Mouse (Mus musculus): ENCODE results near the gene Gm28051. TPM values are rescaled to one million over a fixed set of nuclear protein-coding genes. Genes with fewer than 3 reads are reported as not detected.
A peak's percentile ranks its signal among the peaks of the same experiment; 100 is the strongest.

Gene Gm28051
- polyA plus RNA-seq, 1 experiment from 2014 or later, result not detected

- H3K4me3 ChIP-seq (ENCODE audit: low read depth, low read length), result no peak overlapping the region
- H3K4me2 ChIP-seq (ENCODE audit: low read depth, low read length), result no peak overlapping the region
- no peaks in the 10 kb centered on the region for H3K27me3 ChIP-seq (replicated peaks; ENCODE audit: control insufficient read depth, insufficient read depth, low read length)
- no peak overlapping the region for H3K9ac ChIP-seq (ENCODE audit: low read depth, low read length)
- H3K36me3 ChIP-seq (ENCODE audit: control insufficient read depth, insufficient read depth, low read length), result no peaks in the 10 kb centered on the region
- 13% methylated on average over 5 of the region's 5 CpGs for WGBS
- H3K9me3 ChIP-seq (ENCODE audit: control insufficient read depth, low read length), result no peaks in the 10 kb centered on the region
- DNase-seq (ENCODE audit: low spot score) (no peak), ATAC-seq (ENCODE audit: low read depth) (no peak)
- H3K4me1 ChIP-seq (ENCODE audit: control insufficient read depth, insufficient read depth, low read length), result peaks cover 12% of the 10 kb centered on the region
- H3K27ac ChIP-seq (replicated peaks; ENCODE audit: low read depth, low read length), result no peak overlapping the region
These were observed 24.2 kb downstream of the Gm28051 start for GRCm38 (mm10) chr12:102733381-102733780.

- Histone ChIP-seq H3K27ac (replicated peaks; ENCODE audit: low read depth, low read length) (peak overlapping the region; percentile 77), H3K36me3 (ENCODE audit: control insufficient read depth, insufficient read depth, low read length) (no peaks in the 10 kb centered on the region), H3K9me3 (ENCODE audit: control insufficient read depth, low read length) (no peaks in the 10 kb centered on the region), H3K4me2 (ENCODE audit: low read depth, low read length) (peak overlapping the region; percentile 51), H3K4me1 (ENCODE audit: control insufficient read depth, insufficient read depth, low read length) (peaks cover 12% of the 10 kb centered on the region), H3K9ac (ENCODE audit: low read depth, low read length) (peak overlapping the region; percentile 19; the same call in 1 of the 2 replicates), H3K4me3 (ENCODE audit: low read depth, low read length) (peak overlapping the region; percentile 26), H3K27me3 (replicated peaks; ENCODE audit: control insufficient read depth, insufficient read depth, low read length) (no peaks in the 10 kb centered on the region)
- ATAC-seq (ENCODE audit: low read depth) (peak; percentile 21; the same call in 1 of the 2 replicates), DNase-seq (ENCODE audit: low spot score) (no peak)
- 36% methylated on average over 16 of the region's 16 CpGs for WGBS
These were observed 26.6 kb downstream of the Gm28051 start for GRCm38 (mm10) chr12:102730798-102731619.

GRCm38 (mm10) chr12:102729855-102730797 lies 27.4 kb downstream of the Gm28051 start:
- Histone ChIP-seq H3K4me1 (ENCODE audit: control insufficient read depth, insufficient read depth, low read length) (peaks cover 16% of the 10 kb centered on the region), H3K9ac (ENCODE audit: low read depth, low read length) (peak overlapping the region; percentile 19; the same call in 1 of the 2 replicates), H3K36me3 (ENCODE audit: control insufficient read depth, insufficient read depth, low read length) (no peaks in the 10 kb centered on the region), H3K27me3 (replicated peaks; ENCODE audit: control insufficient read depth, insufficient read depth, low read length) (no peaks in the 10 kb centered on the region), H3K4me3 (ENCODE audit: low read depth, low read length) (peak overlapping the region; percentile 26), H3K9me3 (ENCODE audit: control insufficient read depth, low read length) (no peaks in the 10 kb centered on the region), H3K27ac (replicated peaks; ENCODE audit: low read depth, low read length) (peak overlapping the region; percentile 77), H3K4me2 (ENCODE audit: low read depth, low read length) (peak overlapping the region; percentile 51)
- ATAC-seq (ENCODE audit: low read depth) (peak; percentile 98), DNase-seq (ENCODE audit: low spot score) (peak; percentile 96)
- WGBS, result 33% methylated on average over 26 of the region's 26 CpGs

GRCm38 (mm10) chr12:102725761-102726175 lies 31.8 kb downstream of the Gm28051 start:
- WGBS, result 63% methylated on average over 7 of the region's 7 CpGs
- no peak for DNase-seq (ENCODE audit: low spot score)
- Histone ChIP-seq H3K27ac (replicated peaks; ENCODE audit: low read depth, low read length) (no peak overlapping the region), H3K27me3 (replicated peaks; ENCODE audit: control insufficient read depth, insufficient read depth, low read length) (no peaks in the 10 kb centered on the region), H3K36me3 (ENCODE audit: control insufficient read depth, insufficient read depth, low read length) (no peaks in the 10 kb centered on the region), H3K9ac (ENCODE audit: low read depth, low read length) (no peak overlapping the region), H3K4me2 (ENCODE audit: low read depth, low read length) (no peak overlapping the region), H3K4me3 (ENCODE audit: low read depth, low read length) (no peak overlapping the region), H3K9me3 (ENCODE audit: control insufficient read depth, low read length) (no peaks in the 10 kb centered on the region), H3K4me1 (ENCODE audit: control insufficient read depth, insufficient read depth, low read length) (peaks cover 13% of the 10 kb centered on the region)
- no peak for ATAC-seq (ENCODE audit: low read depth)

- H3K4me2 ChIP-seq (ENCODE audit: low read depth, low read length), result no peak overlapping the region
- H3K9ac ChIP-seq (ENCODE audit: low read depth, low read length), result no peak overlapping the region
- H3K9me3 ChIP-seq (ENCODE audit: control insufficient read depth, low read length), result no peaks in the 10 kb centered on the region
- no peaks in the 10 kb centered on the region for H3K27me3 ChIP-seq (replicated peaks; ENCODE audit: control insufficient read depth, insufficient read depth, low read length)
- H3K4me3 ChIP-seq (ENCODE audit: low read depth, low read length), result no peak overlapping the region
- no peak overlapping the region for H3K27ac ChIP-seq (replicated peaks; ENCODE audit: low read depth, low read length)
- ATAC-seq (ENCODE audit: low read depth), result no peak
- H3K36me3 ChIP-seq (ENCODE audit: control insufficient read depth, insufficient read depth, low read length), result no peaks in the 10 kb centered on the region
- peaks cover 6% of the 10 kb centered on the region; the same call in 1 of the 2 replicates for H3K4me1 ChIP-seq (ENCODE audit: control insufficient read depth, insufficient read depth, low read length)
- 90% methylated on average over 6 of the region's 6 CpGs for WGBS
- DNase-seq (ENCODE audit: low spot score), result no peak
These were observed 32.4 kb downstream of the Gm28051 start for GRCm38 (mm10) chr12:102725146-102725545.

GRCm38 (mm10) chr12:102723861-102724260 lies 33.7 kb downstream of the Gm28051 start:
- no peak overlapping the region for H3K4me3 ChIP-seq (ENCODE audit: low read depth, low read length)
- DNase-seq (ENCODE audit: low spot score) (no peak), ATAC-seq (ENCODE audit: low read depth) (no peak)
- 0 out of 2 replicates have a peak, but pooled peaks cover 4% of the 10 kb centered on the region for H3K4me1 ChIP-seq (ENCODE audit: control insufficient read depth, insufficient read depth, low read length)
- 60% methylated on average over 6 of the region's 6 CpGs for WGBS
- H3K4me2 ChIP-seq (ENCODE audit: low read depth, low read length), result no peak overlapping the region
- H3K27ac ChIP-seq (replicated peaks; ENCODE audit: low read depth, low read length), result no peak overlapping the region
- no peaks in the 10 kb centered on the region for H3K9me3 ChIP-seq (ENCODE audit: control insufficient read depth, low read length)
- H3K36me3 ChIP-seq (ENCODE audit: control insufficient read depth, insufficient read depth, low read length), result no peaks in the 10 kb centered on the region
- no peak overlapping the region for H3K9ac ChIP-seq (ENCODE audit: low read depth, low read length)
- no peaks in the 10 kb centered on the region for H3K27me3 ChIP-seq (replicated peaks; ENCODE audit: control insufficient read depth, insufficient read depth, low read length)

GRCm38 (mm10) chr12:102722966-102723365 lies 34.6 kb downstream of the Gm28051 start:
- DNase-seq (ENCODE audit: low spot score) (no peak), ATAC-seq (ENCODE audit: low read depth) (no peak)
- Histone ChIP-seq H3K4me3 (ENCODE audit: low read depth, low read length) (no peak overlapping the region), H3K4me2 (ENCODE audit: low read depth, low read length) (no peak overlapping the region), H3K4me1 (ENCODE audit: control insufficient read depth, insufficient read depth, low read length) (0 out of 2 replicates have a peak, but pooled peaks cover 4% of the 10 kb centered on the region), H3K9me3 (ENCODE audit: control insufficient read depth, low read length) (no peaks in the 10 kb centered on the region), H3K27ac (replicated peaks; ENCODE audit: low read depth, low read length) (no peak overlapping the region), H3K9ac (ENCODE audit: low read depth, low read length) (no peak overlapping the region), H3K36me3 (ENCODE audit: control insufficient read depth, insufficient read depth, low read length) (no peaks in the 10 kb centered on the region), H3K27me3 (replicated peaks; ENCODE audit: control insufficient read depth, insufficient read depth, low read length) (no peaks in the 10 kb centered on the region)
- 68% methylated on average over 8 of the region's 8 CpGs for WGBS

GRCm38 (mm10) chr12:102722451-102722850 lies 35.1 kb downstream of the Gm28051 start:
- Histone ChIP-seq H3K4me1 (ENCODE audit: control insufficient read depth, insufficient read depth, low read length) (0 out of 2 replicates have a peak, but pooled peaks cover 4% of the 10 kb centered on the region), H3K9me3 (ENCODE audit: control insufficient read depth, low read length) (no peaks in the 10 kb centered on the region), H3K36me3 (ENCODE audit: control insufficient read depth, insufficient read depth, low read length) (no peaks in the 10 kb centered on the region), H3K4me3 (ENCODE audit: low read depth, low read length) (no peak overlapping the region), H3K27me3 (replicated peaks; ENCODE audit: control insufficient read depth, insufficient read depth, low read length) (no peaks in the 10 kb centered on the region), H3K9ac (ENCODE audit: low read depth, low read length) (no peak overlapping the region), H3K27ac (replicated peaks; ENCODE audit: low read depth, low read length) (no peak overlapping the region), H3K4me2 (ENCODE audit: low read depth, low read length) (no peak overlapping the region)
- 43% methylated on average over 11 of the region's 11 CpGs for WGBS
- ATAC-seq (ENCODE audit: low read depth) (no peak; the same call in 1 of the 2 replicates), DNase-seq (ENCODE audit: low spot score) (no peak)

All from embryonic facial prominence, embryonic 14.5 days (tissue).